Mouse (Mus musculus) gastrocnemius, postnatal 25 days (tissue): ENCODE data around the gene Anxa9. TPM values are rescaled to one million over a fixed set of nuclear protein-coding genes. Genes with fewer than 3 reads are reported as not detected.

Source experiments
- DNase-seq: peaks from one replicate; pipeline ENCODE4 v3.0.0; 2022
- total RNA-seq, 2 experiments: library from RNA; stranded (reverse); gene quantifications; 1 replicate in 1 of 2; 2 replicates in 1 of 2; pipeline ENCODE4 v1.2.3; 2021

The Anxa9 gene
- total RNA-seq, 2 experiments from 2014 or later, result 0.15 to 0.27 TPM

DNA sequence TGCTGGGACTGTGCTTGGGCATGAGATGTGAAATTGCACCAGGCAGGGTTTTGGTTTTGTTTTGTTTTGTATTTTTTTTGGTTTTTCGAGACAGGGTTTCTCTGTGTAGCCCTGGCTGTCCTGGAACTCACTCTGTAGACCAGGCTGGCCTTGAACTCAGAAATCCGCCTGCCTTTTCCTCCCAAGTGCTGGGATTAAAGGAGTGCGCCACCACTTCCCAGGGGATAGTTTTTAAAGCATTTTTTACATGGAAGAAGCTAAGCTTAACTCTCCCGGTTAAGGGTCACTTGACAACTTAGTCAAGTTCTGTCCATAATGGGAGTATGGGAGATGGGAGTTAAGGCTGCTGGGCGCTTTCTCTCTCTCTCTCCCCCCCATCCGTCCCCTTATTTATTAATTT lies 7.1 kb upstream of the Anxa9 start:
- no peak for DNase-seq

DNA sequence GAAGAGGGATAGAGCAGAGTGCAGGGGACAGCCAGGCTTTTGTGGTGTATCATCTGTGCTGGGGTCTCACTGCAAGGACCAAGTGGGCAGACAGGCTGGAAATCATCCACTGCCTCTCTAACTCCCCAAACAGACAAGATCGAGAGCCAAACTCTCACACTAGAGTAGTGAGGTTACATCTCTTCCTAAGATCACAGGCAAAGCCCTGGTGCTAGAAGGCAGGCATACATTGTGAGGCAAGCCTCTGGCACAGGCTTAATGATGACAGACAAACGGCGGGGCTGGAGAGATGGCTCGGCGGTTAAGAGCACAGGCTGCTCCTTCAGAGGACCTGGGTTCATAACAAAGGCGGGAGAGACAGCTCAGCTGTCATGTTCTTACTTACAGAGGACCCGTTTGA lies 6.5 kb upstream of the Anxa9 start:
- no peak for DNase-seq

DNA sequence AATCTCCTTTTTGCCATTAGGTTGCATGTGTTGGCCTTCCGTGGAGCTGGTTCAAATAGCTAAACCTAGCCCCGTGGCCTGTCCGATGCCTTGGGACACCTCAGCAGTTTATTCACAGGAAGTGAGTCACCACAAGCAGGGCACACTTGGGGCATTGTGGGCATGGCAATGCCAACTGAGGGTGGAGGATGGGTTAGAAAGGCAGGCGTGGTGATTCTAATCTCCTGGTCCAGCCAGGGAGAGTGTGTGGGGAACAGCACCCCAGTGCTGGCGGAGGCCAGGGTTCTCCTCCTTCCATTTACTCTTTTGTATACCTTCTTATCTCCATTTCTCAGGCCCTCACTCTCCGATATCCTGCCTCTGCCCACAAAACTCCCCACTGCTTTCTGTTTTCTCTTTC lies 5.6 kb upstream of the Anxa9 start:
- peak; percentile 39 for DNase-seq

DNA sequence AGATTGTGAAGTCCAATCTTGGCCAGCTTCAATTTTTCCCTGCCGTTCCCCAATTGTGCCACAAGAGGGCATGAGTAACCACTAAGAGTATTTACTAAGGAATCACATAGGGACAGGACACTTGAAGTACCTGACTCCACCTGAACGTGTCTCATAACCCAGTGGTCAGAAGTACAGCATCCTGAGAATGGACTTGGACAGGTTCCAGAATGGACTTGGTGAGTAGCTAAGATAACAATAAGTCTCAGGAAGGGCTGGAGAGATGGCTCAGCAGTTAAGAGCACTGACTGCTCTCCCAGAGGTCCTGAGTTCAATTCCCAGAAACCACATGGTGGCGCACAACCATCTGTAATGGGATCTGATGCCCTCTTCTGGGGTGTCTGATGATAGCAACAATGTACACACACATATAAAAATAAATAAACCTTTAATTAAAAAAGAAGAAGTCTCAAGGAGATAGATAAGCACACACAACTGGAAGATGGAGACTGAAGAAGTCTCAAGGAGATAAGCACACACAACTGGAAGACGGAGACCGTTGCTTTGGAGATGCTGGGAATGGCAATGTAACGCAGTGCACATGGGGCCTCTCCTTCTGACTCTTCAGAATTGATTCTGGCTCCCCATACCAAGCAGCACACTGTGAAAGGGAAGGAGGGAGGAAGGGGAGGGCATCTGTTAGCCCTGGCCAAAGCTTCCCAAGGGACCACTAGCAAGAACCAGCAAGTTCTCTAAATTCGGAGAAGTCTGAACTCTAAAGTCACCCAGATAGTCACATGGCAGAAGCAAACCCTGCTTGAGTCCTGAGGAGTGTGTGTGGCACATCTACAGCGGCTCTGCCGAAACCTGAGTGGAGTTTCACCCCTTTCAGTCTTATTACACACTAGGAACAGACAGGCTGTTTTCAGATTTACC lies 4.2 kb upstream of the Anxa9 start:
- no peak for DNase-seq

DNA sequence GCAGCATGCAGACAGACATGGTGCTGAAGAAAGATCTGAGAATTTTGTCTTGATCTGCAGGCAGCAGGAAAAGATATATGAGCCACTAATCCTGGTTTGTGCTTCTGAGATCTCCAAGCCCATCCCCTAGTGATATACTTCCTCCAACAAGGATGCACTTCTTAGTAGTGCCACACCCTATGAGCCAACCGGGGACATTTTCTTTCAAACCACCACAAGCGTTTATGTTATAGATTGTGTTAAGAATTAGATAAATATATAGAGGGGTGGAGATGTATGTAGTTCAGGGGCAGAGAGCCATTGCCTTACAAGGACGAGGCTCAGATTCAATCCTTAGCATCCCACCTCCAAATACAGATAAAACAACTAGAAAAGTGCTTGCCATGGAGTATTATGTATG lies 3.5 kb upstream of the Anxa9 start:
- no peak for DNase-seq

DNA sequence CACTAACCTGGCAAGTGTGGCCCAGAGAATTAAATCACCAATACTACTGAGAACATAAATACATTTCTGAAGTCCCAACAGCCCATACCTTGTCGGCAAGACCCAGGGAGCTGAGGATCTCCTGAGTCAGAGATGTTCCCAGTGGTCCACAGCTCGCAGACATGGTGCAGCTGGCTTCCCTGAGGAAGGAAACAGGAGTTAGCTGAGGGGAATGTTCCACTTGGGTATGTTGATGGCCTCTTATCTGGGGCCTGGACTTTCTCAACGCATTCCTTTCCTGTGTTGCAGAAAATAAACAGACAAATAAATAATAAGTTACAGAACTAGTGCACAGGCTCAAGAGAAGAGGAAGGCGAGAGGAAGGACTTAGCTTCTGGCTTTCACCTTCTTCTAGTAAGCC lies 732 bp downstream of the Anxa9 start:
- DNase-seq, result no peak

DNA sequence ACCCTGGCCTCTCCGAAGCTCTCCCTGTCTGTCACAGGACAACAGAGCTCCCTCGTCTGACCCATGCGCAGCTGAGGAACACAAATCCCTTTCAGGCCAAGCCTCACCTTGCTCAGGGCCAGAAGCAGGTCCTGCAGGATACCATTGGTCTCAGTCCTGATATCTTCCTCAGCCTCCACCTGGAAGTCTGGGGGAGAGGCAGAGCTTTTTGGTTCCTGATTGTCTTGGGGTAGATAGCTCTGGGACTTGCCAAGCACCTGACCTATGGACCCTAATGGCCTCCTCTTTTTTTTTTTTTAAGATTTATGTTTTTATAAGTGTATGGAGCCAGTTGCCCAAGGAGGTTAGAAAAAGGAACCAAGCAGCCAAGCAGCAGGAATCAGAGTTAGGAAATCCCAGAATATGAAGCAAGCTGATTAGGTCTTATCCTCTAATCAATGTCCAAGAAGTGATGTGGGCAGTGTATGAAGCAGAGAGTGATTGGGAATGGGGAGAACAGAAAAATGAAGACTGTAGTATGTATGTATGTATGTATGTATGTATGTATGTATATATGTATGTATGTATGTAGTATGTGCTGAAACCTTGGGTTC lies 5.7 kb downstream of the Anxa9 start:
- DNase-seq, result no peak

DNA sequence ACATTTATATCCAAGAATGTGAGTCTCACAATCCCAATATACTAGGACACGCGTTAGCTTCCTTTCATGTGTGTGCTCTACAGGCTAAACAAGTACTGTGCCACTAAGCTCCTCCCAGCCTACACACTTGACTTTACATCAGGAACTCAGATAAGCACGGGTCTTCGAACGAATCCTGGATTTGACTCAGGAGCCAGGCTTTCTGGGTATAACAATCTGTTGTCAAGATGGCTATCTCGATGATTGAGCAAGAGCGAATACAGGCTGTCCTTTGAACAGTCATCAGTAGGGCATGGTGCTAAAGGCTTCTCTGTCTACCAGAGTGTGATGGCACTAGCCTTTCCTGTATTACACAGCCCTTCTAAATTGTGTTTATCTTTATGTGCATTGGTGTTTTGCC lies 9.0 kb downstream of the Anxa9 start:
- DNase-seq, result no peak

DNA sequence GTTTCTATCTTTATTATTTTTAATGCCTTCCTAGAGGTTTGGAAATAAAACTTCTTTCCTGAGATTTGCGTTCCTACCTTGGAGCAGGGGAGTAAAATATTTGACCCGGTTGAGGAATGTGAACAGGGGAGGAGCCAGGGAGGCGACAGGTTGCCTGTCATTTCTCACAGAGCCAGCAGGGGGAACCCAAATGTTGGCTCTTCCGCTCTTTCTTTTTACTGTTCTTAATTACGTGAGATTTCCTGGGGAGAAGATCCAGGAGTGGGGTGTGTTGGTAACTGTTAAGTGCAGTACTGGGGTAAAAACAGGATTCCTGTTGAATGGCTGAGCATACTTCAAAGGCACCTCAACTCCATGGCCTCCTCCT lies 10.9 kb downstream of the Anxa9 start:
- DNase-seq, result no peak

DNA sequence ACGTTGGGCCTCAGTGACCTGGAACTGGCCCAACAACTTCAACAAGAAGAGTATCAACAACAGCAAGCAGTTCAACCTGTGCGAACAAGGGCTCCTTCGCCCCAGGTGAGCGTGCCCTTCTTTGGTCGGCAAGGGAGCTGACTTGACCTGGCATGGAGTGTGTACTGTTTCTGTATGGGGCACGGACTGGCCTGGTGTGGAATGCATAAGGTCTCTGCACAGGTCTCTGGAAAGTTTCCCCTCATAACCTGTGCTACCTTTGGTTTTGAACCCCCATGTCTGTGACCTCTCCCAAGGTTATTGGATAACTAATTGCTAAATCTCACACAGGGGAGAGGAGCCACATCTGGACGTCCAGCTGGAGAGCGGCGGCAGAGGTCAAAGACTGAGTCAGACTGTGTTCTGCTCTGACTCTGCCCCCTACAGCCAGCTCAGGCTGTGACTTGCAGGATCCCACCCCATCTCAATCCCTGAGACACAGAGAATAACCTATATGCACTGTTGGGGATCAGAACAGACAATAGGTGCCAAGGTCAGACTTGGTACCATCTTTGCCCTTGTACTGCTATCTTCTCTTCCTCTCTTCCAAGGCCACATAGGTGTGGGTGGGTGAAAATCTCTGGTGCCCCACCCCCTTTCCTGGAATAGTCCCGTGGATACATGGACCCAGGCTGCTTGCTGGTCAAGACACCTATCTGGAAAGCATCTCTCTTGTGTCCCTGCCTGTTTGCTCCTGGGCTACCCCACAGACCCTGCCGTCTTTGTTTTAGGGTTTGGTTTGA lies 11.5 kb downstream of the Anxa9 start:
- DNase-seq, result no peak

DNA sequence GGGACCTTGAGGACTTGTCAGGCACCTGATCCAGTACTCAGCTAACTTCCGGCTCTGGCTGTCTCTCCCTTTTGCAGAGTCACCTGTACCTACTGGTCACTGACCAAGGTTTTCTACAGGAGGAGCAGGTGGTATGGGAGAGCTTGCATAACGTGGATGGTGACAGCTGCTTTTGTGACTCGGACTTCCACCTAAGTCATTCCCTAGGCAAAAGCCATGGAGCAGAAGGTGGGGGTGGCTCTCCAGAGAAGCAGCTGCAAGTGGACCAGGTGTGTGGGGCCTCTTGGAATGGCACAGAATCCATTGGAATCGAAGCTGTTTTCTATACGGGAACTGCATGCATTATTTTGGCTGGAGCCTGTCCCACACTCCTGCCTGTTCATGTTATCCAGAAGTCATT lies 12.3 kb downstream of the Anxa9 start:
- DNase-seq, result no peak

DNA sequence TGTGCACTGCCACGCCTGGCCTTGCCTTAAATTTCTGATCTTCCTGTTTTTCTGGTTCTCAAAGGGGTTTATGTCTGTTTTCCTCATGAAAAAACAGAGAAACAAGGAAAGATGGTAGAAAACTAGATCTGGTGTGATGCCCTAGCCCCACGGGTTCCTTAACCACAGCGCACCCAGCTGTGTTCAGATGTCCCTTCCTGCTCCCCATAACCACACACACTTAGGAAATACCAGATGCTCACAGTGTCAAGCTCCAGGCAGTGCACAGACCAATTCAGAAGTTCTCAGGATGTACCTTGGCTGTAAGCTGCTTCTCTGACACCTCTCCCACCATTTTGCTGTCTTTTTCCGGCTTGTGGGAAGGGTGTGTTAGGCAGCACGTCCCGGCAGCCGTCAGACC lies 12.7 kb downstream of the Anxa9 start:
- DNase-seq, result no peak

DNA sequence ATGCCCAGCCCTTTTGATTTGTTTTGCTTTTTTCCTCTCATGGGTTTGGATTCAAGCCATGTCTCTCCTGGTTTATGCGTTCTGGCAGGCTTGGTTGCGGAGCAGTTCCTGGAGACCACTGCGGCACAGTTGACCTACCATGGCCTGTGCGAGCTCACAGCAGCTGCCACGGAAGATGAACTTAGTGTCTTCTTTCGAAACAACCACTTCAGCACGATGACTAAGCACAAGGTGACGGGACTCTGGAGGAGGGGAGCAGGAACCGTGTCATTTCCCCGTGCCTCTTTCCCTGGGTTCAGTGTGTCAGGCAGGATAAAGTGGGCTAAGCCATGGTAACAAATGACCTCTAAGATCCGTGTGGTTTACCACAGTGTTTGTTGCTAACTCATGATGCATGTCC lies 13.4 kb downstream of the Anxa9 start:
- no peak for DNase-seq

DNA sequence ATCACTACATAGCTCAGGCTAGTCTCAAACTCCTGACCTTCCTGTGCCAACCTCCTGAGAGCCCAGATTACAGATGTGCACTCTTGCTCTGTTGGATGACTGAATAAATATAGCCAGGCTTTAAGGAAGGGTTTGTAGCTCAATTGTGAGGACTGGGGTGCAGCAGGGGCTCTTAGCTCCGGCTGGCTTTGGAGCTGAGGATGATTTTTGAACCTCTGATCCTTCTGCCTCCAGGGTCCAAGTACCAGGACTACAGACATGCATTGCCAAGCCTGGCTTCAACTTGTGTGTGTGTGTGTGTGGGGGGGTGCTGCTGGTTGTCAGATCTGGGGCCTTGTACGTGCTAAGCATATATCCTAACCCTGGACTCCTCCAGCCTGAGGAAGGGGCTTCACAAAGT lies 14.1 kb downstream of the Anxa9 start:
- no peak for DNase-seq

DNA sequence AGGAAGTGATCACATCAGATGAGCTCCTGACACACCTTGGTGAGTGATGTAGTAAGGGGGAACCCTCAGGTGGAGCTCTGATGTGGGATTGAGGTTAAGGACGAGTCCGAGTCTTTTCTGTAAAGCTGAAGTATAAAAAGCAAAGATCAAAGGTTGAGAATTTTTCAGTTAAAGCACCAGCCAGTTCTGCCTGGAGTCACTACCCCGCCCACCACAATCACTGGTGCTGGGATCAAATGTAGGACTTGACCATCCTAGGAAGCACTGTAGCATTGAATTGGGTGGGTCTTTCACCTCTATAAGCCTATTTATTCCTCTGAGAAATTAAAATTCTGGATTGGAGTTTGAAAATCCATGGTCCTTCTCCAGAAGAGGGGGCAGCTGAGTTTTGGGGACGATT lies 15.9 kb downstream of the Anxa9 start:
- no peak for DNase-seq

DNA sequence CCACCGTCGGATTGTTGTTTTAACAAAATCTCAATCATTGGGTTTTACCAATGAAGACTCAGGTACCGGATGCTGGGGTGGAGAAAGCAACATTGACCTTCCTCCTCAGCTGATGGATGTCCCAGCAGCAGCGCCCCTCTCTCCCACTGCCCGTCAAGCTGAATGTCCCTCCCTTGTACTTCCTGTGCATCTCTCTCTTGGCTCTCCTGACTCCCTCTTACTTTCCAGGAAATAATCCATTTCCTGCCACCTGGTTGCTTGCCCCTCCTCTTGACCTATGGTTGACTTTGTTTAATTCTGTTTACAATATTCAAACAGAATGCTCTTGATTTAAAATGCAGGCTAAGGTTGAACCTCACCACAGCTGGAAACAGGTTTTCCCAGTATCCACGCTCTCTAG lies 16.8 kb downstream of the Anxa9 start:
- DNase-seq, result no peak

DNA sequence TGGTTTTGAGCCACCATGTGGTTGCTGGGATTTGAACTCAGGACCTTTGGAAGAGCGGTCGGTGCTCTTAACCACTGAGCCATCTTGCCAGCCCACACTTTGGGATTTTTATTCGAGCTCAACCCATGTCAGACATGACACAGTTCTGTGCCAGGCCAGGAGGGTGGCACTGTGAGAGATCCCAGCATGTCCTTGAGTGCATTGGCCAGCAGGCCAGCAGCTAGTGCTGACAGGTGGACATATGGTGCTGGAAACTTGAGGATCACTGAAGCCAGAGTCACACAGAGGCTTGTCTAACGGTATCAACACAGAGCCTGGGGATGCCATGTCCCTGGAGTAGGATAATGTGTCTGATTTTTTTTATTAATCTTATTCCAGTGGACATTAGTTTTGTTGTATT lies 17.6 kb downstream of the Anxa9 start:
- DNase-seq, result no peak

DNA sequence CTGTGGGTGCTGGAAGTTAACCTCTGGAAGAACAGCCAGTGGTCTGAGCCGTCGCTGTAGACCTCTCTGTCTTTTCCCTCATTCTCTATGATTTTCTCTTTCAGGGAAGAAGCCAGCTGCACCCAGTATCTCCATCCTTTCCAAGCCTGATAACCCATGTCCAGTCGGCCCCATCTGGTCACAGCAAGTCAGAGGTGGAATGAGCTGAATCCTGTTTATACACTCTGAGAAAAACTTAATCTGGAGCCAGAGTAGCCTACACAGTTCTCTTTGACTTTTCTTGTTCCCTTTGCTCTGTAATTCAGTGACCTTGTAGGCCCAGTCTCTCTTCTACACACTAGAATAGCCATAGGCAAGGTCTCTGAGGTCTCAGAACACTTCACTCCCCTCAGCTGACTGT lies 19.4 kb downstream of the Anxa9 start:
- no peak for DNase-seq

DNA sequence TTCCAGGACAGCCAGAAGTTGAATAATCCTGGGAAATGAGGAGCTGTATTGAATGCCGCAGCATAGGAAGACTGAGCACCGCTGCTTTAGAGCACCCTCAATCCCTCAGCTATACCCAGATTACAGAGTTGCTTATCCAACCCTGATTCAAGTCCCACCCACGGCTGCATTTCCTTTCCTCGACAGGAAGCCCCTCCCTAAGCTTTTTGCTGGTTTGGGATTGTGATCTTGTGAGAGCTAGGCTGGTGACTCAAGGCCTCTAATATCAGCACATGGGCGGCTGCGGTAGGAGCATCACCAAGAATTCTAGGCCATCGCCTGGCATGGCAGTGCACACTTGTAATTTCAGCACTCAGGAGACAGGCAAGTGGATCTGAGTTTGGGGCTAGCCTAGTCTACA lies 20.5 kb downstream of the Anxa9 start:
- DNase-seq, result no peak

DNA sequence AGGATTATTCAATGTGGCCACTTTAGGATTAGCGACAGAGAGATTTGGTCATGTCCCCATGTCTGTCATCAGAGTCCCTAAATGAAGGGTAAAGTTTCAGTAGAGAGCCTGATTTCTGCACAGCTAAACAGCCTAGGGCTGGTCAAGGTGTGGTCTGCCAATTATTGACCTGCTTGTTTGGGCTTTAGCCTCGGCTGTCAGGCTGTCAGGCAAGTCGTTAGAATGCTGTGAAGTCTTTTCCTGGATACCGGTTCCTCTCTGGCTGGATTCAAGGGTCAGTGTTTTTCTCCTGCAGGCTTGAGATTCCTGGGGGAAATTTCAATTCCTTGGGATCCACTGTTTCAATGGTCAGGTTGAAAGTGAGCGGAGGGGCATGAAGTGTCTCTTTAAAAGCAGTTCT lies 21.0 kb downstream of the Anxa9 start:
- DNase-seq, result no peak

DNA sequence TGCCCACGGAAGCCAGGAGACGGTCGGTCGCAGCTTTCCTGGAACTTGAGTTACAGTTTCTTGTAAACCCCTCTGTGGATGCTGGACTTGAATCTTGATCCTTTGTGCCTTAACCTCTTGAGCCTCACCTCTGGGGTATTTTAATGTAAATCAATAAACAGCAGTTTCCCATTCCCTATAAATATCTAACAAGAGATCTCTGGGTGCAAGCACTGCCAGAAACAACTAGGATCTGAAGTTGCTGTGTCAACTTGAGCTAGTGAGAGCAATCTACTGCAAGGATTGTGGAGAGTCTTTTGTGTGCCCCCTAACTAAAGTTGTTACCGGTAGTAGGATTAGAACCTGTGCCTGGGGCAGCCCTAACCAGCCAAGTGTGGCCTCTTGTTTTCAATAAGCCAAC lies 21.6 kb downstream of the Anxa9 start:
- no peak for DNase-seq

DNA sequence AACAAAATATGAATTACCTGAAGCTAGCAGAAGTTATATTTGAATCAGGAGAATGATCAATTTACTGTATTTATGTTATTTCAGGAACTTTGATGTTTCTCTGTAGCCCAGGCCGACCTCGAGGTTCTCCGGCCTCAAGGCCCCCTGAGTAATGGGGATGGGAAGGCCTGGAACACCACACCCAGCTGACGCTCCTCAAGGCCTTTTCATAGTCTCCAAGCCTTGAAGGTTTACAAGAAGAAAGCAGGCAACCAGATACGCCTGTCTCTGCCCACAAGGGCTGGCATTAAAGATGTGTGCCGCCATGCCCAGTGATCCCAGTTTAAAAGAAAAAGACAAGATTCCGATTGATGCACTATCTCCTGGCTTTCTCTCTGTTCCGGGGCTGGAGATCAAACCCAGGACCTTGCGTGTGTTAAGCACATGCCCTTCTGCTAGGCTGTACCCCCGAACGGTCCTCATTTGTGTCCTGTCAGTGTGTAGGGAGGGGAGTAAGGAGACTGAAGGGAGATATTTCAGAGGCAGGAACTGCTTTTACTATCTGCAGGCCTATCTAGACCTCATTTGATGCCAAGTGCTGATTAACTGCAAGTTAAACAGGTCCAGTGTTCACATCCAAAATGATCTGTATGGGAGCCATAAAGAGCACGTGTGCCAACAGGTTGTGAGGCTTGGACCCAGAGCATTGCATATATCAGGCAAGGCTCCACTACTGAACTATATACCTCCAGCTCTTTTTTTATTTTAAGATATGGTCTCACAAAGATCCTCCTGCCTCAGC lies 22.3 kb downstream of the Anxa9 start:
- no peak for DNase-seq

DNA sequence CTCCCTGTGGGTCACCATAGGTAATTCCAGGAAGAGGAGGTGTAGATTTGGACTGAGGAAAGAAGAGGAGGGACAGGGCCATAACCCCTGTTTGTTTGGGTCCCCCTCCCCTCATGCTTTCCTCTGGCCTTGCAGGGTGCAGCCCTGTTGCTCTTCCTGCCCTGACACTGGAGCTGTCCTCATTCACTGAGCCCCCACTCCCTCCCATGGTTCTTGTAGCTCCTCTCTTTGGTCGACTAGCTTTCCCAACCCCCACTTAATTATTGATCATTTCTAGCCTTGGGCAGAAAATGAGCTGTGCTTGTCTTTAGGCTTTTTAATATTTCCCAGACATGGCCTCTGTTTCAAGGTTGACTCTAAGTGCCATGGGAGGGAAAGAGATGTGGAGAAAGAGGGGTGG lies 22.9 kb downstream of the Anxa9 start:
- DNase-seq, result no peak
